Mouse (Mus musculus) gastrocnemius, adult 2 months (tissue): ENCODE measurements at regions not wholly inside any gene's neighbourhood (a gene's known extent, or its start where the extent isn't known, plus 50 kb on each side); places are given as distances from the start of the nearest gene placed in this dataset.

ENCODE experiments used
- DNase-seq: peaks from one replicate; pipeline ENCODE4 v3.0.0; 2022
- H3K27ac ChIP-seq: fragments of 200-600 bp; 2 replicates; pipeline ENCODE4 v1.8.1; 2022; ENCODE audit warnings: mild to moderate bottlenecking
- H3K4me3 ChIP-seq: fragments of 200-600 bp; 2 replicates; pipeline ENCODE4 v1.8.1; 2022; ENCODE audit warnings: mild to moderate bottlenecking, moderate library complexity
- CTCF ChIP-seq: fragments of 200-600 bp; IDR thresholded peaks from 2 replicates; pipeline ENCODE4 v1.8.1; 2022; ENCODE audit warnings: antibody characterized with exemption, mild to moderate bottlenecking, moderate library complexity
- intact Hi-C: fragments of 180-260 bp; cut with DNase I; formaldehyde crosslinking; loops from one replicate; pipeline ENCODE4 v1.15.1; 2025

DNA sequence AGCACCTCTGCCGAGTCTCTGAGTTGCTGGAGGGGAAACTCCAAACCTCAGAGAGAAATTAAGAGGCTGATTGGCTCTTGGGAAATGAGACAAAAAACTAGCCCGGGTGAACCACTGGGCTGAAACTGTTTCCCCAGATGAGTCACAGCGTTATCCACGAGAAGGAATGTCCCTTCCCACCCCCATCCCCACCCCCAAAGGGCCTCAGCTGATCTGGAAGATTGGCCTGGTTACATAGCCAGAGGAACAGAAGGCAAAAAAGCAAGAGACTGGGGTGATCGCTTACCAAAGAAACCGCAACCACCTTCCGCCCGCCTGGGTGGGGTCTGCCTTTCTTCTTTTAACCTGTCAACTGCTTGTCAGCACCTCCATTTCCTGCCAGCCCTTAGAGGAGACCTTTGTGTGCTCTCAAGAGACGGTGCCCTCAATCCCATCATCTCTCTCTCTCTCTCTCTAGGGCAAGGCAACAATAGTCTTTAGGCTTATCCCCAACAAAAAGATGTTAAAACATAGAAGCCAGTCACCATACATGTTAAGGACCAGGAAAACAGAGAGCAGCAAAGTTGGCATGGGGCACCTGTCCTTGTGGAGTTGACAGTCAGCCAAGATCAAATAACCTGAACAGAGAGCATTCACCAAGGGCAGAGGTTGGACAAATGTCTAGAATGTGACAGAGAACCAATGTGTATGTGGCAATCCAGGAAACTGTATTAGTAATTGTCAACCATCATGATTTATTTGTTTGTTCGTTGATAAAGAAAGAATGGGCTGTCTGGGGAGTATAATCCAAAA is 244.4 kb downstream of the Rplp1 start:
- Histone ChIP-seq H3K27ac (no peak overlapping the region), H3K4me3 (no peak overlapping the region)
- no peak for TF ChIP-seq CTCF
- intact Hi-C loops: no loop called here
- no peak for DNase-seq

DNA sequence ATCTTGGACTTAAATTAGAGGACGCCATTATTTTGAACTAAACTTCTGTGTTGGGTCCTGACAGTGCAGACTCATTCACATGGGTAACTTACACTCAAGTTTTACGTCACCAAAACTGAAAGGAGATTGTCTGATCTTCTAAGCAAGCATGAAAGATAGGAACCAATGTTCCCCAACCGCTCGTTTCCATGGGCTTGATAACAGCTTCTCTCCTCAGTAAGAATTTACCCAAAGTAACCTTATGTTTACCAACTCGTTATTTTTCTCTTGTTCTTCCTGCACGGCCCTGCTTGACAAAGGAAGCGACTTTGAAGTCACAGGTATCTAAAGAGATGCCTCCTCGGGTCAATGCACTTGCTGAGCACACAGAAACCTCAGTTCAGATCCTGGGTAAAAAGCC is 245.6 kb downstream of the Rplp1 start:
- Histone ChIP-seq H3K27ac (no peak overlapping the region), H3K4me3 (no peak overlapping the region)
- intact Hi-C loops: no loop called here
- TF ChIP-seq CTCF: no peak
- DNase-seq: no peak

DNA sequence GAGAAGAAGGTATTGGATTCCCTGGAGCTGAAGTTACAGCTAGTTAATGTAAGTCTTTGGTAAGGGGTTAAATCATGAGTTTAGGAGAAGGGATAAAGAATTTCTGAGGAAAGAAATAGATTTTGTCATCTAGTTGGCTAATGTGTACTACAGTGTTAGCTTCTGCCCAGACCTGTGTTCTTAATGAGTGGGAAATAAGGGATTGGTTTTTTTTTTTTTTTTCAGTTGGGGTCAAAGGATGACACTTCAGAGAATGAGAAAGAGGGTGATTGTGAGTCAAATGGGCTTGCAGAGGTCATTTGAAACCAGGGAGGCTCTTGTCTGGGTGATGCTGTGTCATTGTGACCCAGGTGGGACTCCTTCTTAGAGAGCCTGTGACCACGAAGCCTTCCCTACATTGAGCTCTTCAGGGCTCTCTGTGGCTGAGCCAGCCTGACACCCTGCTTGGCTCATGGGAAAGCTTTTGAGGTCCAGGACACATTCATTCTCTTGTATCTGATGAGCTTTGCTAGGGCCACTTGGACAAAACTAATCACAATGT is 246.1 kb downstream of the Rplp1 start:
- intact Hi-C loops: no loop called here
- H3K27ac ChIP-seq: no peak overlapping the region
- TF ChIP-seq CTCF: no peak
- DNase-seq: no peak
- H3K4me3 ChIP-seq: no peak overlapping the region

DNA sequence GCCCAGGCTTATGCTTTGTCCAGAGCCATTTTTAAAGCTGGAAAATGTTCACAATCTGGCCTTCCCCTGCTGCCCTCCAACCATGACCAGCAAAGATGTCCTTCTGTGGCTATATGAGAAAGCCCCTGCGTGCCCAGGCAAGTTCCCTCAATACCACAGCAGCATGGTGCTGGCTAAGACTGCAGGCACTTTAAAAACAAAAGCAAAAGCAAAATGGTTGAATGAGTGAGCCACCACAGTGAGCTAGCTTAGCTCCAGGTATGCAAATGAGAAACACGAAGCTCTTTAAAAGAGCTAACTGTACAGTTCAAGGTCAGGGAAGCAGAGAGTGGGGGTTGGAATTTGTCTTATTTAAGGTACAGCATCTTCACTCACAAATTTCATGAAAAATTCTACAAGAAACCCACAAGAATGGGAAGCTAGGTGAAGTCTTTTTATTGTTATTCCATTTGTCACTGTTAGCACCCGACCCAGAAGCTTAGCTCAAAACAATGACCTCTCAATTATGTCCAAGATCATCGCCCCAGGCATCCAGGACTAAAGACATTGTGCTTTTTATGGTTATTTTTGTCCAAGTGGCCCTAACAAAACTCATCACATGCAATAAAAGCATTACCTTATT is 246.8 kb downstream of the Rplp1 start:
- TF ChIP-seq CTCF: no peak
- H3K27ac ChIP-seq: no peak overlapping the region
- intact Hi-C loops: no loop called here
- no peak overlapping the region for H3K4me3 ChIP-seq
- DNase-seq: no peak

DNA sequence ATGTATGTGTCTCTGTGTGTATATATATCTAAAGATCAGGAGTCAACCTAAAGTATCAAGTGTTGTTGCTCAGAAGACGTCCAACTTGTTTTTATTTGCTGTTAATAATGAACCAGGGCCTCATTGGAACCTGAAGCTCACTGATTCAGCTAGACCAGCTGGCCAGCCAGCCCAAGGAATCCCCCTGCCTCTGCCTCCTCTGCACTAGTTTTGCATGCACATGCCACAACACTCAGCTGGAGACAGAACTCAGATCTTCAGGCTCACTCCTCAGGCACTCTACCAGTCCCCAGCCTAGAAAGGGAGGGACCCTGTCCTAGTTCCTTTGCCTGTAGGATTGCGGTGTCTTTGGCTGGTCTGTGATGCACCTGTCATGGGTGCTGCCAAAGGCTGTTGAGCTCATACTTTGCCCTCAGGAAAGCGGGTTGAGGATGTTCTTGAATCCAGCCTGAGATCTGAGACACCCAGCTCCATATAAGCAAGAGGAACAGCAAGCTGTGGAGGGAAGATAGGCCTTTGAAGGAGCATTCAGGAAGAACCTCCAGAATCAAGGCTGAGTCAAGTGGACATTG is 247.5 kb downstream of the Rplp1 start:
- no peak for TF ChIP-seq CTCF
- intact Hi-C loops: no loop called here
- DNase-seq: no peak

DNA sequence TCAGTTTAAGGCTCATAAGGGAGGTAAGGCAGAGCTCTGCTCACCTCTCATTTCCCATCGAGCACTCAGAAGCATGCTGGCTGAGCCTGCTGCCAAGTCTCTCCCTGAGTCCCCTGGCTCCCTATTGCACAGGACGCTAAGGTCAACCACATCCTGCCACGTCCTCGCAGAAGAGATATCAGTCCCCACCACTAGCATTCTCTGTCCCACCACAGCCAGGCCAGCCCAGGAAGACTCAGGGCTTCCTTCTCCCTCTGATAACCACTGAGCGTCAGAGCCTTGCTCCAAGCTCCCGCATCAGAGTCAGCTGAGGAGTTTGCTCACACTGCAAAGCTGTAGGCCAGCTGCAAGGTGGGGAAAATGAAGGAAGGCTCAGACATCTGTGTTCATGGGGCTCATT is 248.2 kb downstream of the Rplp1 start:
- intact Hi-C loops: no loop called here
- TF ChIP-seq CTCF: no peak
- Histone ChIP-seq H3K4me3 (no peak overlapping the region), H3K27ac (no peak overlapping the region)
- no peak for DNase-seq

More for the DNA sequence above, 247.5 kb downstream of the Rplp1 start:
- Histone ChIP-seq H3K4me3 (no peak overlapping the region), H3K27ac (no peak overlapping the region)

DNA sequence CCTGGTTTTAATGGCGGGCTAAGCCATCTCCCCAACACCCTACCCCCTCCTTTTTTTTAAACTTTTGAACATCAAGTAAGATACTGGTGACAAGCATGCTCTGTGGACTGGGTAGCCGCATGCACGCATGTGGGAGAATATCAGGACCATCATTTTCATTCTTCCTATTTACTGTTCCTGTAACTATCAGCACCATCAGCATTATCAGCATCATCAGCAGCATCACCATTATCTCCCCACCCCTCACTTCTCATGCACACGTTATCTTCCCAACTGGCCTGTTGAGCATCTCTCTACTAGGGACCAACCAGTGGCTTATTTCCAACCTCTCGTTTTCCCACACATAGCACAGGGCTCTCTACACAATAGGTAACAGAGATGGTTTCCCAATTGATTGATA is 249.1 kb downstream of the Rplp1 start:
- intact Hi-C loops: no loop called here
- no peak for TF ChIP-seq CTCF
- Histone ChIP-seq H3K27ac (no peak overlapping the region), H3K4me3 (no peak overlapping the region)
- DNase-seq: no peak

DNA sequence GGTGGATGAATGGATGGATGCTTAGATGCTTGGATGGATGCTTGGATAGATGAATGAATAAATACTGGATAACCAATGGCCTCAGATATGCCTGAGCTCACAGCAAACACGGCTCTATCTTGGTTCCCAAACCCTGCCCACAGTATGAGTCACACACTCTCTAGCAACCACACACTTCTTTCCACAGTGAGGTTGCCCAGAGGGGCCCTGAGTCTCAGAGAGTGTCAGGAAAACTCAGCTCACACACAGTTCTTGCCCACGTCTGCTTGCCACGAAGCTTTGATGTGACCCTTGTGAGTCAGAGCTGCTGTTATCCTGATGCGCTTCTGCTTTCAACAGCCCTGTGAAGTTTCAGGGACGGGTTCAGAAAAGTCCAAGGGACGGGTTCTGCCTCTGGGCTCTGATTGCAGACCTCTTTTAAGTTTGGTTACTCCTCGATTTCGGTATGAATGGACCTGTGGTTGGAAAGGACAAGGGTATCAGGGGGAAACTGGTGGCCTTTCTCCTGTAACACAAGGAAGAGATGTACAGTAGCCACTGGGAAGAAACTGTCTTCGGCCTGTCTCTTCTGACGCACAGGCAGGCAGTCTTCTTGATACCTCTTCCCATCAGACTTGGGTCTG is 250.2 kb downstream of the Rplp1 start:
- intact Hi-C loops: no loop called here
- TF ChIP-seq CTCF: no peak
- Histone ChIP-seq H3K4me3 (no peak overlapping the region), H3K27ac (no peak overlapping the region)
- DNase-seq: no peak

DNA sequence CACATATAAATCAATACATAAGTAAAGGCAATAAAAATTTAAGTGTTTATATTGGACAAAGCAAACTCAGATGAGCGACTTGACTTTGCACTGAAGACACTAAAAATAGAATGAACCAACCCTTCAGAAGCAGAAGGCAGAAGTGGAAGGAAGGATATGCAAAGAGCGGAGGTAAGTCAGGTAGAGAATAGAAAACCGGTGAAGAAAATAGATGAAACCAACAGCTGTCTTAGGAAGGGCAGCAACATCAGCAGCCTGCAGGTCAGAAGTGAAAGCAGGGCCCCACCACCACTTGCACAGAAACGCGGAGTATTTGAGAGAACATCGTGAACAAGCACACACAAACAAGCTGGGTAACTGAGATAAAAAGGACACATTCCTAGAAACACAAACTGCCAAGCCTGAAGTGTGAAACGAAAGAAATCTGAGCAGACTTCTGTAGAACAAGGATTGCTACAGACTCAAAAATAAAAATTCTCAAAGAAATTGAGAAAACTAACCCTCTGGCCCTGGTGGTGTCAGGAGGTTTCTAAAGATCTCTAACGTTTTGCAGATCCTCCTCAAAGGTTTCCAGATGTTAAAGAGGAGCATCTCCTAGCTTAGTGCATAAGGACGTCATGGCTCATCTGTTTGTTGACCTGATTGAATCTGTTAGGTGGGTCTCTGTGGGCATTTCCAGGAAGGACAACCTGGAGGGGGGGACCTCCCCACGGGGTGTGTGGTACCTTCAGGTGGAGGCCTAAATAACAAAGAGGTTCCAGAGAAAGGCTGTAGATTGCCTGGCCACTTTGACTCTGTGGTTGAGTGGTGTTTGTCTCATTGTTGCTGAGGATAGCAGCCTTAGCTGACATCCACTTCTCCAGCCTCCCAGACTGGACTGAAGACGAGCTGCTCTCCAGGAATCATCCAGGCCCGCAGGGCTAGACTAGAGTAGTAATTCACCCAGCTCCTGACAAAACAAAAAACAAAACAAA is 252.0 kb downstream of the Rplp1 start:
- intact Hi-C loops: no loop called here
- H3K4me3 ChIP-seq: no peak overlapping the region
- no peak overlapping the region for H3K27ac ChIP-seq
- DNase-seq: no peak
- no peak for TF ChIP-seq CTCF

DNA sequence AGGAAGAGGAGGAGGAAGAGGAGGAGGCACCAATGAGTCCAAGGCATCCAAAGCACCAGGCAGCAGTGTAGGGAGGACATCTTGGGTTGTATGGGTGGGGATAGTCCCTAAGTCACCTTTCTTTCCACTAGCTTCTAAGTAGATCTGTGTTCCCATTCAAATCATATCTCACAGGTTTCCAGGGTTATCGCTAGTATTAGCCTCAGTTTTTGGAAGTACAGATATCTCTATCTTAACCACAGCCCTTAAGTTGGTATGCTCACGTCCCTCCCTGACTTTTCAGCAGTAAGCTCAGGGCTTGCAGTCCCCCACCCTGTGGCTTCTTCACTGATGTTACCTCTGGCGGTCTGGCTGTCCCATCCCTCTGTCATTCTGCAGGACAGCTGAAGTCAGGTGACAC is 254.2 kb downstream of the Rplp1 start:
- no peak for DNase-seq
- TF ChIP-seq CTCF: no peak
- intact Hi-C loops: no loop called here
- Histone ChIP-seq H3K27ac (no peak overlapping the region), H3K4me3 (no peak overlapping the region)

DNA sequence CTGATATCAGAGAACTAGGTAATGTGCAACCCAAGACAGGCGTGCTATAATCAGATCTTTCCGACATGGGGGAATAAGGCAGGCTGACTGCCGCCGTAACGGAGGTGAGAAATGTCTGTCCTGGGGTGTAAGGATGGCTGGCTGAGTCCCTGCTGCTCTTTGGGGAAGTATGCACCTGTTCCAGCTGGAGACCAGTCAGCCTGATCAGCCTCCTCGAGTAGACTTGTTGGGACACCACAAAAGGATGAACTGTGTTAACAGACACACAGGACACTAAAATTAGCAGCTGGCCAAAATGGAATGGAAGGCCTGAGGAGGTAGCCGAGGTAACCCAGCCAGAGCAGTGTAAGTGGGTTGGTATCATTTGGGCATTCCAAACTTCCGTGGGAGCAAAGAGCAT is 256.3 kb downstream of the Rplp1 start:
- intact Hi-C loops: loop anchor here (10.0 kb wide), 1 partner anchor 1343 kb away; no protein-coding TSS in a partner anchor
- no peak for TF ChIP-seq CTCF
- no peak overlapping the region for H3K4me3 ChIP-seq
- peak overlapping the region; percentile 28; the same call in 1 of the 2 replicates for H3K27ac ChIP-seq
- DNase-seq: peak; percentile 59
